In the genomic region with DNA sequence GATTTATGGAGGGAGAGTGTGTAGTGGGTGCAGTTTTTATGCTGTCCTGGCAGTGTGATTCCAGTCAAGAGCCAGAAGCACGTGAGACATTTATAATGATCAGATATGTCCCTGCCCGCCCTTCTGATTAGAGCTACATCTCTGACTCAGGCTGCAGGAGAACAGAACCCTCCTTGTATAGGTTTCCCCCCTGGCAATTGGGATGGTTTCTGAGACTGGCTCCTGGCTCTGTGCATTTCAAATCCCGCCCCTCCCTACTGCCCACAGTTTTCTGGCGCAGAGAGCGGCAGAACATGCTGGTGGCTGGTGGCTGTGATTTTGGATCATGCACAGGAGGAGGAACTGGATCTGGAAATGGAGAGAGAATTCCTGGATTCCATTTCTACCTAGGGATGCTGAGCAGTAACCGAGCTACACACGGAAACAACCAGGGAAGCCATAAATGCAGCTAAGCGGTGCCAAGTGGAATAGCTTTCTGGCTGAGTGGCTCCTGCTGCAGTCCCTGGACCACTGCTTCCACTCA, we compare ENCODE assay signal across 11 mouse cellular contexts. TPM values are rescaled to one million over a fixed set of nuclear protein-coding genes. Genes with fewer than 3 reads are reported as not detected.
DNase-seq lines count a peak whose midpoint lies in the region; ATAC-seq and TF ChIP-seq lines count a peak whose summit lies in the region.
"Had no signal": no experiment of that assay in that cellular context is flagged by ENCODE, and none has a peak within 500 bp of the region (broad histone marks: within the 10 kb centered on the region; RNA-seq: fewer than 3 reads in every experiment).

No protein-coding gene starts in this region.

- intact Hi-C loops in left cerebral cortex, adult 2 months (cut with DNase I) = no loop called here

- 58% methylated on average over 8 of the region's 8 CpGs for WGBS in limb, embryonic 13.5 days

- no peaks in the 10 kb centered on the region for H3K36me3 ChIP-seq in limb, embryonic 13.5 days

- no peak overlapping the region for H3K9ac ChIP-seq in limb, embryonic 13.5 days

- H3K4me3 ChIP-seq in left cerebral cortex, adult 2 months = no peak overlapping the region
- no peak overlapping the region for H3K4me3 ChIP-seq in limb, embryonic 13.5 days

- H3K9me3 ChIP-seq in limb, embryonic 13.5 days = no peaks in the 10 kb centered on the region

- peak overlapping the region; percentile 53; the same call in 1 of the 2 replicates for H3K27ac ChIP-seq in left cerebral cortex, adult 2 months
- H3K27ac ChIP-seq in limb, embryonic 13.5 days = peak overlapping the region; percentile 76; the same call in 1 of the 2 replicates

- peak; percentile 87 for ATAC-seq in frontal cortex, adult (ENCODE audit: low TSS enrichment)
- ATAC-seq in limb, embryonic 13.5 days (ENCODE audit: low FRiP score, low read depth) = peak; percentile 57; the same call in 1 of the 2 replicates

- no peaks in the 10 kb centered on the region for H3K27me3 ChIP-seq in limb, embryonic 13.5 days

- H3K4me1 ChIP-seq in limb, embryonic 13.5 days = peaks cover 37% of the 10 kb centered on the region

- TF ChIP-seq CTCF in left cerebral cortex, adult 2 months (IDR thresholded peaks at IDR 0.05) = no peak

- no peak for DNase-seq in frontal cortex, postnatal 25 days (ENCODE audit: low spot score in 2 of 2)
- no peak for DNase-seq in left cerebral cortex, adult 2 months (ENCODE audit: extremely low spot score in 1 of 2, low spot score in 2 of 2)
- no peak for DNase-seq in left cerebral cortex, adult 11 months (ENCODE audit: low spot score)
- DNase-seq in brain, adult 2 months (ENCODE audit: low read depth, low spot score) = peak; percentile 76
- DNase-seq in lung, postnatal 14 days = no peak
- DNase-seq: adrenal gland, adult 2 months; lung, postnatal 36 days; retina, postnatal 1 day had no signal

- H3K4me2 ChIP-seq in limb, embryonic 13.5 days (replicated peaks) = no peak overlapping the region
- H3K4me2 ChIP-seq: heart, embryonic 11.5 days had no signal

RNA-seq across cellular contexts. Expression of gene Sept9, which starts 8.8 kb away (rescaled TPM):
- 10 to 100 TPM; 77.4 to 77.8 TPM for total RNA-seq in left cerebral cortex, adult 2 months (2021)
- 170 and 179 TPM in 2 replicates for polyA plus RNA-seq in limb, embryonic 13.5 days (2015; fragmentation: Nextera tagmentation; extraction: Ambion mirVana)
